Mouse (Mus musculus) hindlimb bud, embryonic 11.5 days (tissue): ENCODE measurements around the gene Vmn1r227.

Experiments used
- DNase-seq: peaks from one replicate; pipeline ENCODE4 v3.0.0-alpha.2; 2012; ENCODE audit warnings: low read depth, low spot score; ENCODE audit errors: extremely low spot score

The Vmn1r227 gene

GRCm38 (mm10) chr17:20729543-20729942 lies at the start of gene Vmn1r227:
Gene Vmn1r227 (plus strand): TSS chr17:20729843.
- no peak for DNase-seq

DNA sequence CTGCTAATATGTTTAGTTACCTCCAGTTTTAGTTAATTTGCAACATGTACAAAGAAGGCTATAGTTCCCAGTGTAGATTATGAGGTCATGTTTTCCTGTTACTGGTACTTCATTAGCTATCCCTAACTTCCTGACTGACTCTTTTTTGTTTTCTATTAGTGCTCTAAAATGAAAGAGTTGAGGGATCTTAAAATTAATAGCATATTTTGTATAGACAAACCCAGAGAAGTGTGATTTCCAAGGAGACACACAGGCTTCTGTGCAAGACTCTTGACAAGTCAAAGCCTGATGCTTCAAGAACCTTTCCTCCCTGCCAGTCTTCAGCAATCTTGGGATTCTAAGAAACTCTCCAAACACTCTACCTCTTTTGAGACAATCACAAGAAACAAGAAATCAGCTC lies 47.1 kb upstream of the Vmn1r227 start, which contains the start of gene Vmn1r226:
Vmn1r226 (plus strand) TSS at position 301 of the 400 bp plus-strand sequence.
- no peak for DNase-seq

DNA sequence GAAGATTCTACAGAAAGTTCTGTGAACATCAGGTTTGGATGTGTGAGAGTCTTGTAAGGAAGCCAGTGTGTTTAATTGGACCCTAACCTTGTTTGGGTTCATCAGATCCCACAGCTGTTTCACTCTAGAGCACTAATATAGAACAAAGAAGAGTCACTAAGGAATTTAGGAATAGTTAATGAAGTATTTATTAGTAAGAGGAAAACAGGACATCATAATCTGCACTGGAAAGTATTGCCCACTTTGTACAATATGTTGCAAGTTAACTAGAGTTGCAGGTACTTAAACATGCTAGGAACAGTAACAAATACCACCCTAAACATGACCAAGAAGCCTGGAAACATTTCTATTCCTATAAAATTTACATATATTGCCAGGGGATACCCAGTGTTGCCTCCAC lies 56.4 kb downstream of the Vmn1r227 start, which contains the start of gene Vmn1r228:
Vmn1r228 (minus strand) TSS at position 101 of the 400 bp plus-strand sequence.
- no peak for DNase-seq
